Mouse (Mus musculus): ENCODE results near the gene Ifit1bl1. TPM values are rescaled to one million over a fixed set of nuclear protein-coding genes. Genes with fewer than 3 reads are reported as not detected.
A peak's percentile ranks its signal among the peaks of the same experiment; 100 is the strongest.

Gene Ifit1bl1
- polyA plus RNA-seq, 1 experiment from 2014 or later: 0.25 TPM

- no peak overlapping the region for H3K4me2 ChIP-seq (replicated peaks)
- H3K27ac ChIP-seq: no peak overlapping the region
- no peak overlapping the region for H3K4me3 ChIP-seq
- ATAC-seq (ENCODE audit: low FRiP score, low read depth): no peak
- no peaks in the 10 kb centered on the region for H3K27me3 ChIP-seq (replicated peaks)
- 83% methylated on average over 3 of the region's 3 CpGs for WGBS
- no peaks in the 10 kb centered on the region for H3K36me3 ChIP-seq
- H3K9me3 ChIP-seq: no peaks in the 10 kb centered on the region
- no peak overlapping the region for H3K9ac ChIP-seq
- H3K4me1 ChIP-seq: no peaks in the 10 kb centered on the region
These were observed 48.2 kb downstream of the Ifit1bl1 start for GRCm38 (mm10) chr19:34553522-34553921.

GRCm38 (mm10) chr19:34553021-34553420 is 48.7 kb downstream of the Ifit1bl1 start:
- Histone ChIP-seq H3K27me3 (replicated peaks) (no peaks in the 10 kb centered on the region), H3K27ac (no peak overlapping the region), H3K36me3 (no peaks in the 10 kb centered on the region), H3K4me2 (replicated peaks) (no peak overlapping the region), H3K4me1 (no peaks in the 10 kb centered on the region), H3K9ac (no peak overlapping the region), H3K4me3 (no peak overlapping the region), H3K9me3 (no peaks in the 10 kb centered on the region)
- no peak for ATAC-seq (ENCODE audit: low FRiP score, low read depth)
- WGBS: 75% methylated on average over 6 of the region's 6 CpGs

GRCm38 (mm10) chr19:34551981-34552380 is 49.8 kb downstream of the Ifit1bl1 start:
- H3K4me1 ChIP-seq: no peaks in the 10 kb centered on the region
- 71% methylated on average over 5 of the region's 5 CpGs for WGBS
- H3K27ac ChIP-seq: no peak overlapping the region
- no peaks in the 10 kb centered on the region for H3K9me3 ChIP-seq
- no peaks in the 10 kb centered on the region for H3K27me3 ChIP-seq (replicated peaks)
- ATAC-seq (ENCODE audit: low FRiP score, low read depth): no peak
- H3K36me3 ChIP-seq: no peaks in the 10 kb centered on the region
- no peak overlapping the region for H3K9ac ChIP-seq
- H3K4me2 ChIP-seq (replicated peaks): no peak overlapping the region
- H3K4me3 ChIP-seq: no peak overlapping the region

GRCm38 (mm10) chr19:34550534-34551223 is 51.1 kb downstream of the Ifit1bl1 start, which contains the start of gene Ifit2:
Gene Ifit2 (plus strand): TSS chr19:34550694.
- peak; percentile 96 for ATAC-seq (ENCODE audit: low FRiP score, low read depth)
- Histone ChIP-seq H3K4me1 (no peaks in the 10 kb centered on the region), H3K36me3 (no peaks in the 10 kb centered on the region), H3K27ac (no peak within 1 kb of the TSS), H3K4me2 (replicated peaks) (peak within 1 kb of the TSS; percentile 66), H3K27me3 (replicated peaks) (no peaks in the 10 kb centered on the region), H3K4me3 (peak within 1 kb of the TSS; percentile 38), H3K9ac (peak within 1 kb of the TSS; percentile 26; the same call in 1 of the 2 replicates), H3K9me3 (no peaks in the 10 kb centered on the region)
- WGBS: 3% methylated on average over 22 of the region's 22 CpGs

GRCm38 (mm10) chr19:34550205-34550533 is 51.6 kb downstream of the Ifit1bl1 start:
- ATAC-seq (ENCODE audit: low FRiP score, low read depth): peak; percentile 36
- H3K27me3 ChIP-seq (replicated peaks): no peaks in the 10 kb centered on the region
- H3K4me2 ChIP-seq (replicated peaks): peak overlapping the region; percentile 66
- no peaks in the 10 kb centered on the region for H3K9me3 ChIP-seq
- H3K4me3 ChIP-seq: peak overlapping the region; percentile 38
- H3K9ac ChIP-seq: 0 out of 2 replicates have a peak overlapping the region, but pooled peaks have one; percentile 26
- no peaks in the 10 kb centered on the region for H3K4me1 ChIP-seq
- WGBS: 35% methylated on average over 4 of the region's 4 CpGs
- H3K36me3 ChIP-seq: no peaks in the 10 kb centered on the region
- H3K27ac ChIP-seq: no peak overlapping the region

- no peak overlapping the region for H3K4me2 ChIP-seq (replicated peaks)
These were observed 53.8 kb downstream of the Ifit1bl1 start for GRCm38 (mm10) chr19:34547976-34548375.

GRCm38 (mm10) chr19:34546211-34546610 is 55.5 kb downstream of the Ifit1bl1 start:
- Histone ChIP-seq H3K9ac (no peak overlapping the region), H3K27ac (no peak overlapping the region), H3K4me1 (no peaks in the 10 kb centered on the region), H3K4me2 (replicated peaks) (no peak overlapping the region), H3K36me3 (no peaks in the 10 kb centered on the region), H3K9me3 (no peaks in the 10 kb centered on the region), H3K27me3 (replicated peaks) (no peaks in the 10 kb centered on the region), H3K4me3 (no peak overlapping the region)
- WGBS: 91% methylated on average over 4 of the region's 4 CpGs
- no peak for ATAC-seq (ENCODE audit: low FRiP score, low read depth)

More at GRCm38 (mm10) chr19:34547976-34548375, 53.8 kb downstream of the Ifit1bl1 start:
- Histone ChIP-seq H3K27me3 (replicated peaks) (no peaks in the 10 kb centered on the region), H3K9me3 (no peaks in the 10 kb centered on the region), H3K9ac (no peak overlapping the region), H3K4me1 (no peaks in the 10 kb centered on the region), H3K27ac (no peak overlapping the region), H3K36me3 (no peaks in the 10 kb centered on the region), H3K4me3 (no peak overlapping the region)
- no peak for ATAC-seq (ENCODE audit: low FRiP score, low read depth)
- WGBS: 34% methylated on average over 7 of the region's 7 CpGs

Other genes starting within 250 kb of the Ifit1bl1 start
- 1.6 and 2.1 TPM in 2 replicates for gene Ch25h, start 126.8 kb downstream of the Ifit1bl1 start, polyA plus RNA-seq (2016; fragmentation: Nextera tagmentation; extraction: Ambion mirVana)
- gene Lipa, start 74.5 kb downstream of the Ifit1bl1 start, polyA plus RNA-seq (2016; fragmentation: Nextera tagmentation; extraction: Ambion mirVana): 23.1 and 23.9 TPM in 2 replicates
- 3.5 and 4.5 TPM in 2 replicates for gene Ifit2, start 51.3 kb downstream of the Ifit1bl1 start, polyA plus RNA-seq (2016; fragmentation: Nextera tagmentation; extraction: Ambion mirVana)
- 0.18 and 0.23 TPM in 2 replicates for gene Ifit3, start 18.4 kb downstream of the Ifit1bl1 start, polyA plus RNA-seq (2016; fragmentation: Nextera tagmentation; extraction: Ambion mirVana)
- gene Ifit3b, start 6.0 kb upstream of the Ifit1bl1 start, polyA plus RNA-seq (2016; fragmentation: Nextera tagmentation; extraction: Ambion mirVana): 0.09 TPM in 1 of 2 replicates, not detected in the other
- 0.22 TPM in 1 of 2 replicates, not detected in the other for gene Ifit1bl2, start 38.8 kb upstream of the Ifit1bl1 start, polyA plus RNA-seq (2016; fragmentation: Nextera tagmentation; extraction: Ambion mirVana)
- 0.08 and 0.18 TPM in 2 replicates for gene Ifit1, start 38.9 kb upstream of the Ifit1bl1 start, polyA plus RNA-seq (2016; fragmentation: Nextera tagmentation; extraction: Ambion mirVana)
- gene Slc16a12, start 145.3 kb upstream of the Ifit1bl1 start, polyA plus RNA-seq (2016; fragmentation: Nextera tagmentation; extraction: Ambion mirVana): 2.1 and 2.4 TPM in 2 replicates

Measured in neural tube, embryonic 12.5 days (tissue).